Mouse (Mus musculus) neural tube, postnatal 0 days (tissue): ENCODE measurements around the gene Borcs5. TPM values are rescaled to one million over a fixed set of nuclear protein-coding genes. Genes with fewer than 3 reads are reported as not detected.

Experiments used
- polyA plus RNA-seq: library from polyadenylated mRNA; unstranded; fragments of >200 nt; fragmentation: Nextera tagmentation; extraction: Ambion mirVana; gene quantifications from 2 replicates; pipeline ENCODE4 v1.2.1, GENCODE M21; 2015

The Borcs5 gene
- polyA plus RNA-seq, result 38.2 and 42.7 TPM in 2 replicates

GRCm38 (mm10) chr6:134639210-134639609, at the start of gene Borcs5:
Borcs5 (plus strand) TSS chr6:134639510.

DNA sequence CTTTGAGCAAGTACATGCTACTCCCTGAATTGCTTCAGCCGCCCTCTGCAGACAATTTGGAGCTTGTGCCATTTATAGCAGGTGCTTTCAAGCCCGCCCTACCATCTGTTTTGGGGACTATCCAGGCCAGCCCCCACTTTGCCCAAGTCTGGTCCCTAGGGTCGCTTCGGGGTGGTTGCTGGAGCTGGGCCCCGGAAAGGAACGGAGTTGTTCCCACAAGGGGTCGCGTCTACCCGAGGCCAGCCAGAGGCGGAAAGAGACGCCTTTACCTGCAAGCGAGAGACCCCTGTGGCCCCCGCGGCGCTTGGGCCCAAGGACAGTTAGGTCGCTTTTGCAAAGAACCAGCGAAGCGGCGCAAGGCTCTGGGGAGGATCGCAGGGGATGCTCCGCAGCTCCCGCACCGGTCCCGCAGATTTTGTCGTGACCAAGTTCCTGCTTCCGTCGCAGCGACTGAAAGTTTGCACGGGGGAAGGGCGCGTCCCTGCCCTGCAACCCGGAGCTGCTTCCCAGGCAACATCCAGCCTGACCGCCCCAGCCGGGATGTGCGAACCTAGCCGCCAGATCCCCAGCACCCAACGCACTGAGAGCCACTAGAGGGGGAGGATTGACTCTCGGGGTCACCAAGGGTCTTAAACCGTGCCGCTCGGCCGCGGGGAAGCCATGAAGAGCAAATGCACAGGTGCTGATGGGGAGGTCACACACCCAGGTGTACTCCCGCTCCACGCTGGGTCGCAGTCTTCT, 7.2 kb upstream of the Borcs5 start, which contains the start of gene Mansc1:
TSS of gene Mansc1 (minus strand) at position 542 of the 741 bp plus-strand sequence.

Other genes with a start within 250 kb of the Borcs5 start
- gene Bcl2l14, start 243.2 kb upstream of the Borcs5 start, polyA plus RNA-seq, result 0.09 TPM in 1 of 2 replicates, not detected in the other
- 10.6 and 12.7 TPM in 2 replicates for gene Lrp6, start 72.5 kb upstream of the Borcs5 start, polyA plus RNA-seq
- 1.8 and 2.0 TPM in 2 replicates for gene Mansc1, start 7.0 kb upstream of the Borcs5 start, polyA plus RNA-seq
- 3.4 and 3.7 TPM in 2 replicates for gene Dusp16, start 153.1 kb downstream of the Borcs5 start, polyA plus RNA-seq
- 5.0 and 5.1 TPM in 2 replicates for gene Crebl2, start 190.6 kb downstream of the Borcs5 start, polyA plus RNA-seq